Mouse (Mus musculus) embryonic facial prominence, embryonic 15.5 days (tissue): ENCODE measurements around the gene Tmem131l. TPM values are rescaled to one million over a fixed set of nuclear protein-coding genes. Genes with fewer than 3 reads are reported as not detected.
"Not testable (repeated sequence)": the region's sequence is repeated elsewhere in the genome, so short reads cannot be mapped to it uniquely, and the experiment has no call there.

Experiments
- ATAC-seq: fragments of 200-750 bp; cut with Nextera tagmentation; 2 replicates; pipeline ENCODE4 v1.8.0; 2017; ENCODE audit warnings: low read depth, moderate TSS enrichment; ENCODE audit not compliant: insufficient number of reproducible peaks, low FRiP score, low TSS enrichment
- H3K27ac ChIP-seq: fragments of 300-500 bp; sonication (generic); replicated peaks from 2 replicates; pipeline ENCODE4 v1.5.1; 2015; ENCODE audit warnings: mild to moderate bottlenecking, inconsistent platforms
- H3K27me3 ChIP-seq: fragments of 300-500 bp; sonication (generic); 2 replicates; pipeline ENCODE4 v1.6.1; 2015; ENCODE audit warnings: inconsistent platforms
- H3K36me3 ChIP-seq: fragments of 300-500 bp; sonication (generic); 2 replicates; pipeline ENCODE4 v1.6.1; 2015; ENCODE audit warnings: mild to moderate bottlenecking, inconsistent platforms
- H3K4me1 ChIP-seq: fragments of 300-500 bp; sonication (generic); 2 replicates; pipeline ENCODE4 v1.6.1; 2015; ENCODE audit warnings: inconsistent platforms
- H3K4me2 ChIP-seq: fragments of 300-500 bp; sonication (generic); replicated peaks from 2 replicates; pipeline ENCODE4 v1.6.1; 2015; ENCODE audit warnings: mild to moderate bottlenecking, inconsistent platforms
- H3K4me3 ChIP-seq: fragments of 300-500 bp; sonication (generic); replicated peaks from 2 replicates; pipeline ENCODE4 v1.5.1; 2015; ENCODE audit warnings: mild to moderate bottlenecking, inconsistent platforms
- H3K9ac ChIP-seq: fragments of 300-500 bp; sonication (generic); 2 replicates; pipeline ENCODE4 v1.6.1; 2015; ENCODE audit warnings: inconsistent platforms
- H3K9me3 ChIP-seq: fragments of 300-500 bp; sonication (generic); replicated peaks from 2 replicates; pipeline ENCODE4 v1.6.1; 2016; ENCODE audit warnings: inconsistent platforms
- WGBS: fragments of 180-500 bp; shearing (Covaris S2); methylation state at CpG from one replicate; pipeline ENCODE4 v1.1.7; 2015; 5-methylcytosine and 5-hydroxymethylcytosine counted together
- polyA plus RNA-seq: library from polyadenylated mRNA; unstranded; fragments of >200 nt; fragmentation: Nextera tagmentation; extraction: Ambion mirVana; gene quantifications from 2 replicates; pipeline ENCODE4 v1.2.1, GENCODE M21; 2015

Gene Tmem131l
- polyA plus RNA-seq, 1 experiment from 2014 or later, result 56.8 TPM

DNA sequence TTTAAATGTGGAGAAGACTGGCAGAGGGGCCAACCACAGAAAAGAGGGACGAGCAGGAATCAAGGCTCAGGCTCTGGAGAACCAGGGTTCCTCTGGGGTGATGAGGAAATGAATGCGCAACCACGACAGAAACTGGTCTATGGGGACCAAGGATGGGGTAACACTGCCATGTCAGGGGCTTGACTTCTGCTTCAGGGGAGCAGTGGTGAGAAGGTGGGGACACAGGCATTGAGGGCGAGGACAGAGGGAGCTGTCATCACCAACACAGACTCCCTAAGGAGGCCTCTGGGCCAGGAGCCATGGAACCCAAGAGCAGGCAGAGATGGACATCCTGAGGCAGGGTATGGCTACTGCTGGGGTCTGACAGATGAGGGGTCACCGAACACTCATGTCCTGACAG, 137.0 kb downstream of the Tmem131l start:
- H3K4me3 ChIP-seq, result no peak overlapping the region
- peaks cover 92% of the 10 kb centered on the region for H3K36me3 ChIP-seq
- H3K4me1 ChIP-seq, result no peaks in the 10 kb centered on the region
- ATAC-seq, result no peak
- H3K27ac ChIP-seq, result no peak overlapping the region
- no peaks in the 10 kb centered on the region for H3K9me3 ChIP-seq
- H3K27me3 ChIP-seq, result no peaks in the 10 kb centered on the region
- no peak overlapping the region for H3K9ac ChIP-seq
- no peak overlapping the region for H3K4me2 ChIP-seq
- 87% methylated on average over 5 of the region's 5 CpGs for WGBS

DNA sequence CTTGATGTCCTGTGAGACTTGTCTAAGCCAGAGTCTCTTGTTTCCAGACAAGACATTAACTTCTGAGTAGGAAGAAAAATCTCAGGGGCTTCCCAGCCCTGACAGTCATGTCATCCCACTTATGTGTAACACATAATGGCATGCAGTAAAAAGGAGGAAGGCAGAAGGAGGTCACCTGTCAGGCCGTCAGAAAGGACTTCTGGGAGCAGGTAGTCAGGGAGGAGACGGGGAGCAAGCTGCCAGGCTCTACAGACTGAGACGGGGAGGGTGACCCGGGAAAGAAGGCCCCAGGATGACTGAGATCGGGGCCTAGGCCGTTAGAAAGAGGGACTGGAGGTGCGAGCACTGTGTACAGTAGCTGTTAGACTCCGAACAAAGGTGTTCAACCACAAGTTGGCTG, 137.5 kb downstream of the Tmem131l start:
- no peak overlapping the region for H3K9ac ChIP-seq
- no peak for ATAC-seq
- H3K4me3 ChIP-seq, result no peak overlapping the region
- H3K27ac ChIP-seq, result no peak overlapping the region
- WGBS, result 86% methylated on average over 8 of the region's 8 CpGs
- no peaks in the 10 kb centered on the region for H3K27me3 ChIP-seq
- H3K4me1 ChIP-seq, result no peaks in the 10 kb centered on the region
- no peaks in the 10 kb centered on the region for H3K9me3 ChIP-seq
- peaks cover 96% of the 10 kb centered on the region for H3K36me3 ChIP-seq
- no peak overlapping the region for H3K4me2 ChIP-seq

DNA sequence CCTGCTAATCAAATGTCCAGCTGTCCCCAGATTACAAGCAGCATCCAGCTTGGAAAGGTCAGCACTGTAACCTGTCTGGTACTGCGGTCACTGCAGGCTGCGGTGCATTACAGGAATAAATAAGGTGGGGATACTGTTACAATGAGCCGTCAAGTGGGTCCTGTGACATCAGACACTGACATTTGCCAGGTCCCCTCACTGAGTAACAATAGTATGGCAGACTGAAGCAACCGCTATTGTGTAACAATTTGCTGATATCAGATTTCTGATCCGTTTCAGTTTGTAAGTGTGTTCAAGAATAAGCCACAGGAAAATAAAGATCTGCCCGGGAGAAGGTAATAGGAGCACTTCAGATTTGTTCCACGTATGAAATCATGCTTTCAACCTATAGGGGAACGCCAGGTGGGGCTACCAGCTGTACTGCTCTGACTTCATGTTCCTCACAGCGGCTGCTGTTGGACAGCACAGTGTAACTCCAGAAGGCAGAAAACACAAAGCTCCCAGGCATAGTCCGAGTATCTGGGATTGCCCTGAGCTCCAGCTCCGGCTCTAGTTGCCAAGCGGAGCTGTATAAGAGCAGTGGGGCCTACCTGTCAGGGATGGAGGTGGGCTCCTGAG, 139.1 kb downstream of the Tmem131l start:
- H3K4me3 ChIP-seq, result no peak overlapping the region
- H3K36me3 ChIP-seq, result peaks cover 86% of the 10 kb centered on the region
- no peak overlapping the region for H3K9ac ChIP-seq
- no peak overlapping the region for H3K4me2 ChIP-seq
- peak; percentile 44; the same call in 1 of the 2 replicates for ATAC-seq
- WGBS, result 67% methylated on average over 12 of the region's 12 CpGs
- H3K27ac ChIP-seq, result no peak overlapping the region
- H3K9me3 ChIP-seq, result no peaks in the 10 kb centered on the region
- no peaks in the 10 kb centered on the region for H3K27me3 ChIP-seq
- H3K4me1 ChIP-seq, result no peaks in the 10 kb centered on the region

DNA sequence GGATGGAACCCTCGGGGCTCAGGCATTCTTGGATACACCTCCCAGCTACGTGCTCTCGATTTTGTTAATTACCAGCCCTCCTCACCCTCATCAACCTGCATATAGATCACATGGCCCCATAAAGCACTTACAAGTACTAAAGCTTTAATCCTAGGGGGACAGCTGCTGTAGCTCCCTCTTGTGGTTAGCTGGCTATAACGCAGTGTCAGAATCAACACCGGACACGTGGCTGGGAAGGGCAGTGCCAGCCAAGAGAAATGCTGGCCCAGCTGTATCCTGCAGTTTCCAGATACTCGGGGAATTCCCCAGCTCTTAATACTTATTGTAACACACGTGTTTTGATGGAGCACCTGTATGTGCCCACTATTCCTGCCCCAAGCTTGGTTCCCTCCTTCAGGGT, 140.4 kb downstream of the Tmem131l start:
- no peak overlapping the region for H3K4me2 ChIP-seq
- no peaks in the 10 kb centered on the region for H3K9me3 ChIP-seq
- no peak overlapping the region for H3K4me3 ChIP-seq
- no peak overlapping the region for H3K9ac ChIP-seq
- H3K4me1 ChIP-seq, result no peaks in the 10 kb centered on the region
- peaks cover 73% of the 10 kb centered on the region for H3K36me3 ChIP-seq
- 58% methylated on average over 8 of the region's 8 CpGs for WGBS
- no peaks in the 10 kb centered on the region for H3K27me3 ChIP-seq
- no peak overlapping the region for H3K27ac ChIP-seq
- ATAC-seq, result no peak

DNA sequence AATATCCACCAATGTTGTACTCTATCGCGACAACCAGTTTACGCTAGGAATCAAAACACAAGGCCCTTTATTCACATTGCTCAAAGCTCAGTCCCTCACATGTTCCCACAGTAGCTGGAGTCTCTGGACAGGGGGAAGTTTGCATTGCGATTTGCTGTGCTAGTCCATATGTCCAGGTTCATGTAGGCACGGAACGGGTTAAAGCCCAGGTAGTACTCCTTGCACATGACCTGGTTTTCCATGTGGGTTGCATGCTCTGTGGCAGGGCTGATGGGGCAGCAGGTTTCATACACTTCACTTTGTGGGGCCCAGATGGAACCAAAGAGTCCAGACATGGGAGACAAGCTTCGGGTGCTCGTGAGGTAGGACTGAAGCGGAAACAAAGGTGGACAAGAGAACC, 141.7 kb downstream of the Tmem131l start:
- Histone ChIP-seq H3K36me3 (peaks cover 60% of the 10 kb centered on the region), H3K4me2 (no peak overlapping the region), H3K27ac (no peak overlapping the region), H3K4me3 (no peak overlapping the region), H3K9ac (no peak overlapping the region), H3K27me3 (no peaks in the 10 kb centered on the region), H3K9me3 (no peaks in the 10 kb centered on the region), H3K4me1 (no peaks in the 10 kb centered on the region)
- WGBS, result 93% methylated on average over 9 of the region's 9 CpGs
- no peak for ATAC-seq

DNA sequence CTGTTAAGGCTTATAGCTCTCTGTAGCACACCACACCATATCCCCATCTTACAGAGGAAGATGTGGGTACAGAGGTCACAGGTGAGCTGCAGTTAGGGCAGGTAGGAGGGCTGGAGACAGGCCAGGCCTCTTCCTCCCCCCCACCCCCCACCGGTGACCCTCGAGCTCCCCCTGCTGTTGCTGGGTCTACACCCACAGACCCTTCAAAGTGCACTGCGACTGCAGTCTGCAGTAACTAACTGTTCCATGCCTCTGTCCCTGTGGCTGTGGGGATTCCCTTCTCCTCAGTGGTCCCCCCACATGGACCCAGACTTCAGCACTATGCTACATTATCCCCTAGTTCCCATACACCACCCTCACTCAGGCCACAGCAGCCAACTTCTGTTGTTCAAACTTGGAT, 144.2 kb downstream of the Tmem131l start:
- no peaks in the 10 kb centered on the region for H3K27me3 ChIP-seq
- 40% methylated on average over 3 of the region's 3 CpGs for WGBS
- no peaks in the 10 kb centered on the region for H3K9me3 ChIP-seq
- H3K36me3 ChIP-seq, result peaks cover 38% of the 10 kb centered on the region
- no peak overlapping the region for H3K27ac ChIP-seq
- no peaks in the 10 kb centered on the region for H3K4me1 ChIP-seq
- H3K9ac ChIP-seq, result no peak overlapping the region
- no peak overlapping the region for H3K4me3 ChIP-seq
- no peak for ATAC-seq
- no peak overlapping the region for H3K4me2 ChIP-seq

DNA sequence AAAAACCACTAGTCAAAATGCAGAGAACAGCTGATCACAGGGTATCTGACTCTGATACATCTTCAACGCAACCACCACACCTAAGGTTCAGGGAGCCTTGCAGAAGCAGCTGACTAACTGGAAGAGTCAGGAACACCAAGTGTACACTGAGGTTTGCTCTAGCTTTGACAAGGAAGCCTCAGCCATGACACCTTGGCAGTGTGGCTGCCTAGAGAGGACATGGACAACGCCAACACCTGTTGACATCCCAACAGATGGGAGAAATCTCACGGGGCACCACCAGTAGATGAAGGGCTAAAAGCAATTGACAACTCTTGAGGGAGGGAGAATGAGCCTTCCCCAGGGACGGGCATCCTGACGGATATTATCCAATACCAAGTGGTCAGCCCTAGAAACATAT, 144.9 kb downstream of the Tmem131l start:
- 81% methylated on average over 5 of the region's 5 CpGs for WGBS
- H3K9ac ChIP-seq, result no peak overlapping the region
- no peak overlapping the region for H3K27ac ChIP-seq
- H3K9me3 ChIP-seq, result no peaks in the 10 kb centered on the region
- H3K4me1 ChIP-seq, result no peaks in the 10 kb centered on the region
- H3K4me2 ChIP-seq, result no peak overlapping the region
- peaks cover 31% of the 10 kb centered on the region for H3K36me3 ChIP-seq
- no peak overlapping the region for H3K4me3 ChIP-seq
- no peaks in the 10 kb centered on the region for H3K27me3 ChIP-seq
- ATAC-seq, result no peak

DNA sequence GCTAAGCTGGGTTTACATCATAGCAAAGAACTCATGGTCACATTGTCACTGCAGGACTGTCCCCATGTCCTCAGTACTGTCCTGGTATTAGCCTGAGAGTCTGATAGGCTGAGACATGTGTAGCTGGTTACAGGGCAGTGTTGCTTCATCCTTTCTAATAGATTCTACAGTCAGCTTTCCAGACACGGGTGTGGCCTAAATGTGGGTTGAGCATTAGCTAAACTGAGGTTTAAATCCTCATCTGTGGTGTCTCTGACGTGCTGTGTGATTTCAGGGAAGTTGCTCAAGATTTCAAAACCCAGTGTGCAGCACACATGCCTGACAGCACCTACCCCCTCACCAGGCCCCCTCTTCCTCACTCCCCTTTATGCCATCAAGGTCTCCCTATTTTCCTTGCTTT, 154.8 kb downstream of the Tmem131l start:
- no peak overlapping the region for H3K4me3 ChIP-seq
- H3K9ac ChIP-seq, result no peak overlapping the region
- no peaks in the 10 kb centered on the region for H3K36me3 ChIP-seq
- H3K27me3 ChIP-seq, result no peaks in the 10 kb centered on the region
- H3K27ac ChIP-seq, result no peak overlapping the region
- H3K4me1 ChIP-seq, result no peaks in the 10 kb centered on the region
- 38% methylated on average over 2 of the region's 2 CpGs for WGBS
- H3K9me3 ChIP-seq, result no peaks in the 10 kb centered on the region
- H3K4me2 ChIP-seq, result no peak overlapping the region
- ATAC-seq, result no peak; the same call in 1 of the 2 replicates

DNA sequence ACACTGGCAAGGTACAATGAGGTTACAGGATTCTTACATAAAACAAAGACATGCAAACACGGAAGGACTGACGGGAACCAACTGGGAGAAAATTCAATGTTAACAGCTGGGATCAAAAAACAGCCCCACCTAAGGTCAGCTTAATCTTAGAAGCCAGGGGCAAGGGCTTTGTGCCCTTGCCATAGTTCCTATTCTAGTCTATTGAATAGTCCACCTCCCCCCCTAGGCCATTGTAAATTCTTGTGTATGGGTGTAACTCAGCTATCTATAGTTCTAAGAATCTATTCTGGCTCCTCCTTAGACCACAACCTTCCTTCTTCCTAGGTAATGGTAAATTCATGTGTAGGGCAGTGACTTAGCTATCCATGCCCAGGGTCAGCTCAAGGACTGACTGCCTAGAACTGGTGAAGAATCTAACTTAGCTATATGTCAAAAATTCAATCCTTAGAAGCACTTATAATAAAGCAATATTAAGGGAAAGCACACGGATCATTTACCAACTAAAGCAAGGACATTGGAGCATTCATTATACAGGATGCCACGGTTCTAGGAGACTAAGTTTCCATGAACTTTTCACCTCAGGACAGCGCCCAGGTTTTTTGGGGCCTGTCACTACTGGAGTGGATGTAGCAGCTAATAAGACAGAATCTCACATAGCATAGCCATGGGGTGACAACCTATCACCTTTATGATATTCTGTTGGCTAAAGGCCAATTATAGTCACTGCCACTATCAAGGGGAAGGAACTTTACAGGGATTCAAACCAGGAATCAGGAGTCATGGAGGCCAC, 160.5 kb downstream of the Tmem131l start:
- H3K27me3 ChIP-seq, H3K36me3 ChIP-seq, H3K4me2 ChIP-seq, H3K9me3 ChIP-seq, H3K4me1 ChIP-seq, H3K4me3 ChIP-seq, H3K9ac ChIP-seq, ATAC-seq, H3K27ac ChIP-seq: not testable (repeated sequence)
- WGBS, result 84% methylated on average over 5 of the region's 5 CpGs

DNA sequence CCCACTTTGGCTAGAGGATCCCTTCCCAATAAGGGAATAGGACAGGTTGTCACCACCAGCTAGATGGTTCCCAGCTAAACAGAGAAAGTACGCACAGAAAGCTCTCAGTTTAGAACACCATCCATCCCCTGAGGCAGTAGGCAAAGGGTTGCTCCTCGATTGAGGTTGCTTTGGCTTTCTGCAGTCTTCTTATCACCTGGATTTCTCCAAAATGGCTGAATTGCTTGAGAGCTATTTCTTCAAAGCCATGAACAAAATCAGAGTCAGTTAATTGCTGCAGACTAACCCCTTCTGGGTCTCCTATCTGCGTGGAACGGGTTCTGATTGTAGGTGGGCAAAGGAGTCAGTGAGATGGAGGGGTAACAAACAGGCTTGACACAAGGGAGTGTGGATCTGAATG, 161.2 kb downstream of the Tmem131l start:
- Histone ChIP-seq H3K4me3 (no peak overlapping the region), H3K9ac (no peak overlapping the region), H3K27ac (no peak overlapping the region), H3K4me2 (no peak overlapping the region), H3K36me3 (no peaks in the 10 kb centered on the region), H3K9me3 (no peaks in the 10 kb centered on the region), H3K27me3 (no peaks in the 10 kb centered on the region), H3K4me1 (no peaks in the 10 kb centered on the region)
- 86% methylated on average over 4 of the region's 4 CpGs for WGBS
- ATAC-seq, result no peak

DNA sequence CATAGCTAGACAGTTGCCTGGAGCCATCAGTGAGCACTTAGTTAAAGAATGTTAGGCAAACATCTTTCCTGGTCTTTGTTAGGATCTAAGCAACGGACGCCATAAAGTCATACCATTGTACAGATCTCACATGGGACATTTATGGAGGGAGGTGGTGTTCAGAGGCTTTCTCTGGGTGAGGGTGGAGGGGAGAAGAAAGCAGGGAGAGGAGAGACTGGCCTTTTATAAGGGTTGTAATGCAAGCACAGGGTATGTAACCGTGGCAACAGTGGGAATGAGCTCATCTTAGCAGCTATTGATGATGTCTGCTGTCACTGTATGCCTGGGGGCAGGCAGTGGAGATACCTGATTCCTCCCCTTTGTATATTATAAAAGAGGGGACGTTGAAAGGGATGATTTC, 163.7 kb downstream of the Tmem131l start:
- H3K9ac ChIP-seq, result no peak overlapping the region
- no peak overlapping the region for H3K27ac ChIP-seq
- H3K27me3 ChIP-seq, result no peaks in the 10 kb centered on the region
- no peaks in the 10 kb centered on the region for H3K9me3 ChIP-seq
- no peak overlapping the region for H3K4me2 ChIP-seq
- H3K36me3 ChIP-seq, result no peaks in the 10 kb centered on the region
- no peak overlapping the region for H3K4me3 ChIP-seq
- no peak for ATAC-seq
- H3K4me1 ChIP-seq, result no peaks in the 10 kb centered on the region
- WGBS, result 57% methylated on average over 4 of the region's 4 CpGs

DNA sequence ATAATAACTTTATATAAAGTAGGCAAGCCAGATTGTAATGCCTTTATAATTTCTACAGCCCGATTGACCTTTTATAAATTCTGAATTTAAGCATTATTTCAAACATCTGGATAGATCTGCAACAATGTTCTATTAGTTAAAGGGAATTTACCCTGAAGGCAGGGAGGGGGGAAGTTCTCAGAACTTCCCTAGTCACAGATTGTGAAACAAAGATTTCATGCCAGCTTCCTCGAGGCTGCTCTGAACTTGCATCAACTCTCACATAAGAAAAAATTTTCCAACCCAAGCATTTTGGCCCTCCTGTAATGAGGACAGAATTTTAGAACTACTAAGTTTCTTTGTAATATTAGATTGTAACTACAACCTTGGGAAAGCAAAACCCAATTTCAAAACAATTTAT, 164.9 kb downstream of the Tmem131l start:
- ATAC-seq, H3K27ac ChIP-seq, H3K36me3 ChIP-seq, H3K9me3 ChIP-seq, H3K4me1 ChIP-seq, H3K4me2 ChIP-seq, H3K9ac ChIP-seq, H3K27me3 ChIP-seq, H3K4me3 ChIP-seq: not testable (repeated sequence)
- 74% methylated on average over 2 of the region's 2 CpGs for WGBS
